In the genomic region with DNA sequence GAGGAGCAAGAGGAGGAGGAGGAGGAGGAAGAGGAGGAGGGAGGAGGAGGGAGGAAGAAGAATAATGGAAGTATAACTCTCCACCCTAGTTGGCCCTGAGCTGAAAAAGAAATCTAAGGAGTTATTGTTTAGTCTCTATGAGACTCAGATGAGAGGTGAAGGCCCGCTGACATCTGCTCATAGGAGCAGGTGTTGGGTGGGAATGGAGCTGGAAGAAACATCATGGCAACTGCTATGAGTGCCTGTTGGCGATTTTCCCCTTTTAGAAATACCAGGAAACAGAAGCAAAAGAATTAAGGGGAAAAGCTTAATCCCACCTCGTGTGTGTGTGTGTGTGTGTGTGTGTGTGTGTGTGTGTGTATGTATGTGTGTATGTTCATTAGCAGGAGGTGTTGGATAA, we compare ENCODE assay signal across 25 mouse cellular contexts.
"Had no signal": no experiment of that assay in that cellular context is flagged by ENCODE, and none has a peak within 500 bp of the region (broad histone marks: within the 10 kb centered on the region; RNA-seq: fewer than 3 reads in every experiment).

No protein-coding gene starts in this region.

- H3K9ac ChIP-seq: heart, embryonic 13.5 days; heart, embryonic 15.5 days; hindbrain, embryonic 13.5 days; hindbrain, embryonic 15.5 days; kidney, embryonic 15.5 days; limb, embryonic 12.5 days; limb, embryonic 15.5 days; liver, embryonic 12.5 days had no signal

- H3K27me3 ChIP-seq: heart, embryonic 13.5 days; heart, embryonic 15.5 days; hindbrain, embryonic 13.5 days; hindbrain, embryonic 15.5 days; kidney, embryonic 15.5 days; limb, embryonic 15.5 days had no signal

- DNase-seq: gastrocnemius, postnatal 14 days; gastrocnemius, postnatal 36 days; heart, adult 18-20 months; heart, postnatal 14 days; heart, postnatal 36 days; kidney, adult 11 months; kidney, adult 2 months; kidney, adult 9 months; kidney, postnatal 14 days; kidney, postnatal 36 days; layer of hippocampus, adult 9-11 months; layer of hippocampus, postnatal 36 days; left cerebral cortex, postnatal 4 days had no signal

- H3K4me3 ChIP-seq: heart, embryonic 13.5 days; heart, embryonic 15.5 days; hindbrain, embryonic 13.5 days; hindbrain, embryonic 15.5 days; kidney, embryonic 15.5 days; limb, embryonic 12.5 days; limb, embryonic 15.5 days; liver, embryonic 12.5 days had no signal

- H3K27ac ChIP-seq: heart, embryonic 13.5 days; heart, embryonic 15.5 days; hindbrain, embryonic 13.5 days; hindbrain, embryonic 15.5 days; hindbrain, postnatal 0 days; kidney, embryonic 15.5 days; kidney, postnatal 0 days; limb, embryonic 12.5 days; limb, embryonic 15.5 days; liver, embryonic 12.5 days had no signal

- ATAC-seq: hindbrain, postnatal 0 days; intestine, embryonic 16.5 days; liver, embryonic 12.5 days had no signal

- H3K36me3 ChIP-seq: heart, embryonic 13.5 days; heart, embryonic 15.5 days; hindbrain, embryonic 13.5 days; hindbrain, embryonic 15.5 days; kidney, embryonic 15.5 days; limb, embryonic 12.5 days; limb, embryonic 15.5 days; liver, embryonic 12.5 days had no signal

- H3K9me3 ChIP-seq: heart, embryonic 15.5 days; hindbrain, embryonic 13.5 days; hindbrain, embryonic 15.5 days; kidney, embryonic 15.5 days; limb, embryonic 12.5 days; limb, embryonic 15.5 days; liver, embryonic 12.5 days had no signal

- H3K4me2 ChIP-seq: heart, embryonic 11.5 days; heart, embryonic 13.5 days; heart, embryonic 15.5 days; hindbrain, embryonic 13.5 days; hindbrain, embryonic 15.5 days; kidney, embryonic 15.5 days; limb, embryonic 12.5 days; limb, embryonic 15.5 days; liver, embryonic 12.5 days had no signal
